Mouse (Mus musculus): ENCODE results near the gene E030018B13Rik. TPM values are rescaled to one million over a fixed set of nuclear protein-coding genes. Genes with fewer than 3 reads are reported as not detected.

Gene E030018B13Rik
- polyA plus RNA-seq, 1 experiment from 2014 or later: 0.39 TPM

DNA sequence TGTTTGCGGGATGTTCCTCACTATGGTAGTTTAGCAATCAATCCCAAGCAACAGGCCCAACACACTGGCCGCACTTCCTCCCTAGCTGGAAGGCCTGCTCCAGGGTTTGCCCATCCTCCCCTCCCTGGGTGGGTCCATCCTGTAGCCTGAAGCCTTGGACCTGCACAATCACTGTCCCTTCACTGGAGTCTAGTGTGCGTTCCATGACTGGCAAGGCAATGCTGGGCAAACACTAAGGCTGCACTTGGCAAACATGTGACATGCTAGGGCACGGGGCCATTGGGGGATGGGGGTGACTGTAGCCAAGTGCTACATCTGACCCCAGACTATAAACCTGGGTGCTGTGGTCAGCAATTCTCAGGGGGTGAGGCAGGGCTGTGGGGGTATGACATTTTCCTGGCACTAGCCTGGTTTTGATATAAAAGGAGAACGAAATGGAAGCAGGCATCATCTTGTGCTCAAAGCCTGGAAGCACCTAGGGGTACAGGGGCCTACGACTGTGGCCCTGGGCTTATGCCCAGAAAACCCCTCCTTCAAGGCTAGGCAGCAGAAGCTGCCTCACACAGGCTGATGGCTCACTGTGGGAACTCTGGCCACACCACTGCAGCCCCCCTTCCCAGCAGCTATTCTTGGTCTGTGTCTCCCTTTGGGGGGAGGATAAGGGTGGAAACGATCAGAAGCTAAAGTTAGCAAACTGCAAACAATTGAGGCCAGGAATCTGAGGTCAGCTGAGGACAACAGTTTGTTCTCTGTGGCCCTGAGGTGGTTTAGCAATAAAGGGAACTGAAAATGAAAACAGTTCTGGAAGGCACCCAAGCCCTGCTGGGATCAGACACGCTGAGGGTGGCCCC lies 5.0 kb upstream of the E030018B13Rik start:
- peak; percentile 32; the same call in 1 of the 2 replicates for ATAC-seq (replicated peaks)
- Histone ChIP-seq H3K36me3 (no peaks in the 10 kb centered on the region), H3K4me2 (replicated peaks) (no peak overlapping the region), H3K9me3 (no peaks in the 10 kb centered on the region), H3K27me3 (no peaks in the 10 kb centered on the region), H3K4me3 (no peak overlapping the region), H3K9ac (replicated peaks) (no peak overlapping the region), H3K27ac (replicated peaks) (peak overlapping the region; percentile 52), H3K4me1 (peaks cover 53% of the 10 kb centered on the region)
- WGBS: 54% methylated on average over 8 of the region's 8 CpGs

DNA sequence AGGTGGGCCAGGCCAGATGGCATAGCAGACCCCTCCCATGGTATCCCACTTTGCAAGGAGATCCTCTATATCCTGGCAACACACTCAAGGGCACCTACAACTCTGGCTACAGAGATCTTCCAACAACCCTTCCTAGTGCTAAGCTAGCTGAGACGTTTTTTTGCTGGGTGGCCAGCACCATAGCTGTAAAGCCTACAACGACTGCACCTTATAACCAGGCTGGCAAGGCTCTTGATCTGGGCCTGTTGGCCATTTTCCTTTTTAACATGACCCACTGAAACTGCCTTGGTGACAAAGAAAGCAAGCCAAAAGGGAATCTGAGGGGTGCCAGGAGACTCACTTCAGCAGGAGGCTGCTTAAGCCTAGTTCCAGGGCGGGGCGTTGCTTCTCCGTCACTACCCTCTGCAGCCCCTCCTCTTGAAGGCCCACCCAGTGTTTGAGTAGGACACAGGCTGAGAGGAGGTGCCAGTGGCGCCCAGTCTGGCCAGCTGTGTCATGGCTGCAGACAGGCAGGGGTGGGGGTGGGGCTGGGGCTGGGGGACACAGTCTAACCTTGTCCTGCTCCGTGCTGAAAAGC lies 4.3 kb upstream of the E030018B13Rik start:
- Histone ChIP-seq H3K27me3 (no peaks in the 10 kb centered on the region), H3K9ac (replicated peaks) (no peak overlapping the region), H3K9me3 (no peaks in the 10 kb centered on the region), H3K27ac (replicated peaks) (peak overlapping the region; percentile 52), H3K4me1 (peaks cover 55% of the 10 kb centered on the region), H3K4me3 (no peak overlapping the region), H3K4me2 (replicated peaks) (no peak overlapping the region), H3K36me3 (no peaks in the 10 kb centered on the region)
- WGBS: 23% methylated on average over 7 of the region's 7 CpGs
- ATAC-seq (replicated peaks): peak; percentile 46

DNA sequence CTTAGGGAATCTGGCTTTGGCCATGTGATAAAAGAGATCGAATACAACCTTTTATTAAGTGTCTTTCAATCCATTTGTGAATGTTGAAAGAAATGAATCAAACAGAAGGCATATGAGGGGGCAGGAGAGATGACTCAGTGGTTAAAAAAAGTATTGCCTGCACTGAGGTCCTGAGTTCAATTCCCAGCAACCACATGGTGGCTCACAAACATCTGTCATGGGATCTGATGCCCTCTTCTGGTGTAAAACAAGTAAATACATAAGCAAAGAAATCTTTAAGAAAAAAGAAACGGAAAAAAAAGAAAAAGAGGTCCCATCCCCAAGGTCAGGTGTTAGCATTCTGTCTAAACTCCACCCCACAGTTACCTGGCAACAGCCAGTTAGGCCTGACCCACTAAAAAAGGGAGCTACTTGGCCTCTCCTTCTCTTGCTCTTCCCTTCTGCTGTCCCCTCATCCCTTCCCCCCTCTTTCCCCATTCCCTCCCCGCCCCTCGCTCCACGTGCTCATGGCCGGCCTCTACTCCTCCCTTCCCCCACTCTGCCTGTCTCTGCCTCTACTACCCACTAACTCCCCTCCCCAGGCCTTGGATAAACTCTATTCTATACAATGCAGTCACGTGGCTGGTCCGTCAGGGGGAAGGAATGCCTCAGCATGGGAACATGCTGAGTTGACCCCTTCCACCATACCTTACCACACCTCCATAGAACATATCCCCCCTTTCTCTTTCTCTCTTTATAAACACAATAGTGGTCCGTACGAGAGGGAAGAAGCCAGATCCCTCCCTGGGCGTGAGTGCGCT lies 3.5 kb upstream of the E030018B13Rik start:
- no peak overlapping the region for H3K4me3 ChIP-seq
- H3K9ac ChIP-seq (replicated peaks): no peak overlapping the region
- H3K9me3 ChIP-seq: no peaks in the 10 kb centered on the region
- 28% methylated on average over 12 of the region's 12 CpGs for WGBS
- H3K36me3 ChIP-seq: no peaks in the 10 kb centered on the region
- H3K27me3 ChIP-seq: no peaks in the 10 kb centered on the region
- H3K27ac ChIP-seq (replicated peaks): peak overlapping the region; percentile 52; the same call in 1 of the 2 replicates
- H3K4me2 ChIP-seq (replicated peaks): no peak overlapping the region
- peak; percentile 11; the same call in 1 of the 2 replicates for ATAC-seq (replicated peaks)
- peaks cover 60% of the 10 kb centered on the region for H3K4me1 ChIP-seq

DNA sequence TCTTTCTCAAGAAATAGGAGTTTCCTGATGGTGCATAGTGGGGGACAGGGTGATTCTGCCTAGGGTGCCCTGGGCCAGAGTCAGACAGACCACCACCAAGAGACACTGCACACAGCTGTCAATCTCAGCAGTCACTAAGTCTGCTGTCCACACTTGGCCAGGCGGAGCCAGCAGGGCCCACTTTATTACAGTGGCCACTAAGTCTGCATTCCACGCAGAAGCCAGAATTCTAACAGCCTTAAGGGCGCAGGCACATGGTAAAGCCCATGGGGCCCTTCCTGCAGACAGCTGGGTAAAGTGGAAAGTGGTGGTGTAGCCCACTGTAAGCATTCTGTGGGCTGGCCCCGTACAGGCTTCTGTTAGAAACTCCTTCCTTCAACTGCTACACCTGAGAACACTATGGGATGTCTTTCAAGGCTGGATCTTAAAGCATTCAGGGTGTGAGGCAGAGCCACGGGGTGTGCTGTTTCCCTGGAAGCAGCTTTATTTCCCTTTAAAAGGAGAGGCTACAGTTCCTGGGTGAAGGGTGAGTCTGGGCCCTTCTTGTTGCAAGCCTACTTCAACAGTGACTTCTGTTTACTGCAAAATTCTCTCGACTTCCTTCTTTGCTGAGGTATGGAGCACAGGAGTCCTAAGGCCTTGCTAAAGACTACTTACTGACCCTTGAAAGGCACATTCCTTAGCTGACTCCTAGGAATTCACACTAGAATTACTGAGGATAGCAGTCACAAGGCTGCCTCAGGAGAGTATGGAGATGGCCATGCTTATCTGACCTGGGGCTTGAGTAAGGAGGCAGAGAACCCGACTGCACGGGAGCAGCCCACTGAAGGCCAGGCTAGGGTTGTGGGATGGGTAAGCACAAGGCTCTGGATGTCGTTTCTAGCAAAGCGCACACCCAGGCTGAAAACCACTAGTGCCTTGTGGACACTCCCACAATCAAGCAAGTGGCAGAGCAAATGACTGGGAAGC lies 2.6 kb upstream of the E030018B13Rik start:
- H3K9ac ChIP-seq (replicated peaks): no peak overlapping the region
- no peak overlapping the region for H3K4me2 ChIP-seq (replicated peaks)
- H3K9me3 ChIP-seq: no peaks in the 10 kb centered on the region
- peak; percentile 10; the same call in 1 of the 2 replicates for ATAC-seq (replicated peaks)
- no peak overlapping the region for H3K4me3 ChIP-seq
- H3K36me3 ChIP-seq: no peaks in the 10 kb centered on the region
- no peaks in the 10 kb centered on the region for H3K27me3 ChIP-seq
- H3K27ac ChIP-seq (replicated peaks): 0 out of 2 replicates have a peak overlapping the region, but pooled peaks have one; percentile 8
- H3K4me1 ChIP-seq: peaks cover 55% of the 10 kb centered on the region
- 46% methylated on average over 10 of the region's 10 CpGs for WGBS

DNA sequence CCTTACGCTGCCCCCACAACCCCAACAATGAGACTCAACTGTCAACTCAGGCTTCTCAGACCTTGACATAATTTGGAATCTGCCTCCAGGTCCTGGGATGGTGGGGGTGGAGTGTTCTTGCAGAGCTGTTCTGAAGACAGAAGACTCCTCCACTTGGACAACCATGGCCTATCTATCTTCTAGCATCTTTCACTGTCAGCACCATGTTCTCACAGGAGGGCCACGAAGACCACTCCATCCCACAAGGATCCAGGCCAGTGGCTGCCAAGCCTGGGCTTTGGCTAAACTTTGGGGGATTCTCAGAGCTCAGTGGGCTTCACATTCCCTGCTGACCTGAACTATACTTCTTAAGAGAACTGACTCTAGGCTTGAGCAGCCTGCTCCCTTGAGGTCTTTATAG lies 1.8 kb upstream of the E030018B13Rik start:
- H3K9me3 ChIP-seq: no peaks in the 10 kb centered on the region
- no peak overlapping the region for H3K4me2 ChIP-seq (replicated peaks)
- H3K27me3 ChIP-seq: no peaks in the 10 kb centered on the region
- no peak overlapping the region for H3K4me3 ChIP-seq
- no peaks in the 10 kb centered on the region for H3K36me3 ChIP-seq
- no peak overlapping the region for H3K9ac ChIP-seq (replicated peaks)
- ATAC-seq (replicated peaks): no peak
- H3K27ac ChIP-seq (replicated peaks): no peak overlapping the region
- WGBS: 100% methylated on average over 2 of the region's 2 CpGs
- peaks cover 53% of the 10 kb centered on the region for H3K4me1 ChIP-seq

DNA sequence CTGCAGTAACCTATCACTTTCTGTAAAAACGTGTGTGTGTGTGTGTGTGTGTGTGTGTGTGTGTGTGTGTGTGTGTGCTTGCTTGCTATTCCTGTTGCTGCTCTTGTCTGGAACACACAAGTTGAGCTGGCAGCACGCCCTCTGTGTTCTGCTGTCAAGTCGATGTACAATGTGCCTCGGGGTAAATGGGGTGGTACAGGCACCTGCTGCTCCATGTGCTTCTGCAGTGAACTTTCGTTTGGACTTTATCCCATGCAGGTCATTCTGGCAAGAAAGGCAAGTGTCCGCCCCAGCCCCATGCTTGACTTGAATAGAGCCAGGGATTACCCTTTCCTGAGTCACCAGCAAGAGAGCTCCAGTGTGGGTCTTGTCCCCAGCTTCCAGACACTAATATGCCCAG lies 1.0 kb downstream of the E030018B13Rik start:
- no peak overlapping the region for H3K4me3 ChIP-seq
- H3K4me2 ChIP-seq (replicated peaks): no peak overlapping the region
- no peak overlapping the region for H3K9ac ChIP-seq (replicated peaks)
- H3K27ac ChIP-seq (replicated peaks): no peak overlapping the region
- no peaks in the 10 kb centered on the region for H3K9me3 ChIP-seq
- H3K4me1 ChIP-seq: peaks cover 35% of the 10 kb centered on the region
- no peak for ATAC-seq (replicated peaks)
- no peaks in the 10 kb centered on the region for H3K36me3 ChIP-seq
- 34% methylated on average over 6 of the region's 6 CpGs for WGBS
- H3K27me3 ChIP-seq: no peaks in the 10 kb centered on the region

DNA sequence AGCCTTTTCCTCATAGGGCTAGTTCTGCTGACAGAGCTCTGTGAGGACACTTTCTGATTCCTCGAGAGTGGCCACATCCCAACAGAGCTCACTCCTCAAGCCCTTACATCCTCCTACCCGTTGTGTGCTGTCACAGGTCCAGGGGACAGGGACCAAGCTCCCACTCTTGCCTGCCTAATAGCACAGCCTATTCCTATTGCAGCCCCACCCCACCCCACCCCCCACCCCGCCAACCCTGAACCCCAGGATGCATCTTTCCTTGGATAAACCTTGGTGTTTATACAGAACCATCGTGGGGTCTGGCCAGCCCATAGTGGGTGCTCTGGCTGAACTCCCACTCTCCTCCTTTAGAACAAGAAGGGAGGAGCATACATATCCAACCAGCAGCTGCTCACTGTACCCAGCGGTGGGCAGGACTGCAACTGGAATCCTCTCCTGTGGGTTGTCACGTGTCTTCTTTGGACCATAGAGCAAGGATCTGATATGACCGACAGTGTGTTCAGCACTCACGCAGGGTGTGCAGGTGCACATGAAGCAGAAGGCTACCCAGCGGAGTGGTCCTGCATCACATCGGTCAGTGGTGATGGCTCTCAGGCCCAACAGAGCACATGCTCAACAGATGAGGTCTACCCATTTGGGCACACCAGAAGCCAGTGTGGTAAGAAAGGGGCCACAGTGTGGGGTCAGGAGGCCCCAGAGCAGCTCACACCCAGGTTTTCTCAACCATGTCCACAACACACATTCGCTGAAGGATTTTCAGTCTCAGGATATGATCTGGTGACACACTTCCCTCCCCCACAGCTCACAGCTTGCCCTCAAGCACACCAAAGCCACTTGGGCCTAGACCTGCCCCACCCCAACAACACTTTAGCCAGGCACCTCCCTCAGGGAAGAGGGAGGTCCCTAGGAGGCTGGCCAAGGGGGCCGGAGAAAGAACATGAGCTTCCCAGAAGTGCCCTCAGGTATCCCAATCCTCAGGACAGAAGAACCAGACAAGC lies 2.4 kb downstream of the E030018B13Rik start:
- no peak for ATAC-seq (replicated peaks)
- Histone ChIP-seq H3K9ac (replicated peaks) (no peak overlapping the region), H3K36me3 (no peaks in the 10 kb centered on the region), H3K27me3 (no peaks in the 10 kb centered on the region), H3K4me3 (no peak overlapping the region), H3K27ac (replicated peaks) (no peak overlapping the region), H3K9me3 (no peaks in the 10 kb centered on the region), H3K4me2 (replicated peaks) (no peak overlapping the region), H3K4me1 (peaks cover 30% of the 10 kb centered on the region)
- WGBS: 86% methylated on average over 12 of the region's 12 CpGs

DNA sequence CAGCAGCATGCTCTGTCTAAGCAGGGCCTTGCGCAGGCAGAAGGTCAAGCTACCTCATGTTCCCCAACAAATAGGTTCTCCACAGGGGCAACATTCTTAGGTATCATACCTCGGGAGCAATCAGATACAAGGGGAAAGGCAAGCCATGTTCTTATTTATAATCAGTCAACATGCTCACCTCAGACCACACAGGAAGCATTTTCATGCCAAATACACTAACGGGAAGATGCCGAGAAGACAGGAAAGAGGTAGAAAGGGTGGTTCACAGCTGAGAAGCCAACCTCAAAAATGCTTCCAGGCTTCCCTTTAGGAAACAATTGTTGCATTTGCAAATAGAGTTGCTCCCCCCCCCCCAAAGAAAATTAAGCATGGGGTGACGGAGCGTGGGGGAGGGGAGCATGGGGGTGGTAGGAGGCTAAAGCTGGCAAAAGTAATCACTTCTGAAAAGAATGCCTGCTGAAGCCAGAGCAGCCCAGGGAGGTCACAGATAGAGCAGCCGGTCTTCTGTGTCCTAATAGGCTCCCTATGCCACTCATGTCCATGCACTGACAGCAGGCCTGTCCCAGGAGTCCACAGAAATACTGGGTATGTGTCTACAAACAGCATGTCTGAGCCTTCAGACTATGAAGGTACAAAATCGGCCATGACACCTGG lies 5.4 kb downstream of the E030018B13Rik start:
- no peak overlapping the region for H3K9ac ChIP-seq (replicated peaks)
- H3K36me3 ChIP-seq: no peaks in the 10 kb centered on the region
- no peak overlapping the region for H3K4me3 ChIP-seq
- H3K4me1 ChIP-seq: peaks cover 58% of the 10 kb centered on the region
- 61% methylated on average over 8 of the region's 8 CpGs for WGBS
- H3K27me3 ChIP-seq: no peaks in the 10 kb centered on the region
- H3K27ac ChIP-seq (replicated peaks): no peak overlapping the region
- H3K4me2 ChIP-seq (replicated peaks): no peak overlapping the region
- ATAC-seq (replicated peaks): no peak
- no peaks in the 10 kb centered on the region for H3K9me3 ChIP-seq

DNA sequence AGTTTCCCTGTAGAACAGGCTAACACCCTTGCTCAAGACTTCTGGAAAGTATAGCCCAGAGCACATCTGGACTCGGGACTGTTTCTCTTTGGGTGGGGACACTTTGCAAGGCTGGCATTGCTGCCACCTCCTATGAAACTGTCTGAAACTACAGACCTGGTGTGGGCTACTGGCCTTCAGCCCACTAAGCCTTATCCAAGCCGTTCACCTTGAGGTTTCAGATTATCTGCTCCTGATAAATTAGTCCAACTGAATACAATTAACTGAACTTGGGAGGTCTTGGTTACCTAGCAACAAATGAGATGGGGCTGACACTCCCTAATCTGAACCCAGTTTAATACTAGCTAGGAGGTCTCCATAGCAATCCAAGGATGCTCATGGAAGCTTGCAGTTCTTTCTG lies 5.9 kb downstream of the E030018B13Rik start:
- H3K4me1 ChIP-seq: peaks cover 53% of the 10 kb centered on the region
- H3K9ac ChIP-seq (replicated peaks): no peak overlapping the region
- no peaks in the 10 kb centered on the region for H3K27me3 ChIP-seq
- ATAC-seq (replicated peaks): no peak
- WGBS: 43% methylated on average over 2 of the region's 2 CpGs
- H3K9me3 ChIP-seq: no peaks in the 10 kb centered on the region
- H3K4me3 ChIP-seq: no peak overlapping the region
- no peak overlapping the region for H3K27ac ChIP-seq (replicated peaks)
- H3K36me3 ChIP-seq: no peaks in the 10 kb centered on the region
- H3K4me2 ChIP-seq (replicated peaks): no peak overlapping the region

DNA sequence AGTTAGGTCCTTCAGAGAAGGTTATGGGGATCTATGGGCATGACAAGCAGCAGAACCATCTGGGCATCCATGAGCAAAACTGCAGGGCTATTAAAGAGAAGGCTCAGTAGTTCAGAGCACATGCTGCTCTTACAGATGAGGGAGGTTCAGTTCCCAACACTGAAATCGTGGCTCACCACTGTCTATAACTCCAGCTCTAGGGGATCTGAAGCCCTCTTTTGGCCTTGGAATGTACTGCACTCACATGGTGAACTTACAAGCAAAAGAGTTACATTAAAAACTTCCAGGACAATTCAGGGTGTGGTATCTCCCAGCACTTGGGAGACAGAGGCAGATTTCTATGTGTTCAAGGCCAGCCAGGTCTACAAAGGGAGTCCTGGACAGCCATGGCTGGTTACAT lies 6.3 kb downstream of the E030018B13Rik start:
- no peak overlapping the region for H3K27ac ChIP-seq (replicated peaks)
- ATAC-seq (replicated peaks): no peak
- no peaks in the 10 kb centered on the region for H3K27me3 ChIP-seq
- no peak overlapping the region for H3K9ac ChIP-seq (replicated peaks)
- peaks cover 49% of the 10 kb centered on the region for H3K4me1 ChIP-seq
- no peak overlapping the region for H3K4me2 ChIP-seq (replicated peaks)
- no peaks in the 10 kb centered on the region for H3K36me3 ChIP-seq
- no peaks in the 10 kb centered on the region for H3K9me3 ChIP-seq
- no peak overlapping the region for H3K4me3 ChIP-seq
- 94% methylated on average over 1 of the region's 1 CpGs for WGBS
